Mouse (Mus musculus): Measurements from ENCODE around the gene Sppl2c. TPM values are rescaled to one million over a fixed set of nuclear protein-coding genes. Genes with fewer than 3 reads are reported as not detected.

Gene Sppl2c
- not detected in 2 replicates for polyA plus RNA-seq (2015; fragmentation: Nextera tagmentation; extraction: Ambion mirVana)

GRCm38 (mm10) chr11:104186135-104186836 is at the start of gene Sppl2c:
Sppl2c (plus strand) TSS chr11:104186327.

GRCm38 (mm10) chr11:104231041-104231911 is 45.1 kb downstream of the Sppl2c start, which contains the start of gene Mapt:
Mapt (plus strand) TSS chr11:104231390.

Other genes starting within 250 kb of the Sppl2c start
- 30.4 and 30.7 TPM in 2 replicates for gene Nsf, start 232.3 kb upstream of the Sppl2c start, polyA plus RNA-seq (2015; fragmentation: Nextera tagmentation; extraction: Ambion mirVana)
- 33.1 and 37.6 TPM in 2 replicates for gene Arf2, start 219.6 kb upstream of the Sppl2c start, polyA plus RNA-seq (2015; fragmentation: Nextera tagmentation; extraction: Ambion mirVana)
- gene Crhr1, start 53.5 kb upstream of the Sppl2c start, polyA plus RNA-seq (2015; fragmentation: Nextera tagmentation; extraction: Ambion mirVana), result 0.58 and 0.98 TPM in 2 replicates
- gene Mapt, start 45.1 kb downstream of the Sppl2c start, polyA plus RNA-seq (2015; fragmentation: Nextera tagmentation; extraction: Ambion mirVana), result 2.3 and 2.9 TPM in 2 replicates

Measured in spleen, postnatal 0 days (tissue).